Mouse (Mus musculus) thymus, postnatal 25 days (tissue): ENCODE measurements around the gene Gtf3c2.

Experiments
- DNase-seq: peaks from one replicate; pipeline ENCODE4 v3.0.0; 2022

Gtf3c2 gene

GRCm38 (mm10) chr5:31138241-31138967, 41.5 kb downstream of the Gtf3c2 start, which contains the start of gene Ucn:
Gene Ucn, minus strand, starts transcription at chr5:31138829.
- no peak for DNase-seq

DNA sequence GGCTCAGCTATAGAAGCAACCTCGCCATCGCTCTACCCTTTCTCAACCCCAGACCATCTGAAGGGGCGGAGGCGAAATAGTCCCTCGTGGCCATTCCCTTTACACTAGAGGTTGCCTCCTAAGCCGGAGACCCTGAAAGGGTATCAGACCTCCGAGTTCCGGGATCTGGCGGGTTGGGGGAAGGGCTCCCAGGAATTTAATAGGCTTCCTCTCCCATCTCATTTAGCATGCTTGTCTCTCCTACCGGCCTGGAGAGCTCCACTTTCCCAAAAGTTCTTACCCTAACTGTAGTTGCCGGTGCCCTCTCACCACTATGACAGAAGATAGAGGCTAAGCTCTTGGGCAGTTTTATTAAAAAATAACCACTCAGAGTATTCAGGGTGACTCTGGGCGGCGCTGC, 42.3 kb downstream of the Gtf3c2 start:
- DNase-seq, result no peak

- no peak for DNase-seq
Observed at GRCm38 (mm10) chr5:31136730-31137424, 43.1 kb downstream of the Gtf3c2 start.

- no peak for DNase-seq
Observed at GRCm38 (mm10) chr5:31126050-31126449, 53.9 kb downstream of the Gtf3c2 start.

GRCm38 (mm10) chr5:31123481-31123880, 56.5 kb downstream of the Gtf3c2 start:
- no peak for DNase-seq

- DNase-seq, result no peak
Observed at GRCm38 (mm10) chr5:31121111-31121510, 58.8 kb downstream of the Gtf3c2 start.

GRCm38 (mm10) chr5:31116912-31117311, 63.0 kb downstream of the Gtf3c2 start:
- no peak for DNase-seq

- DNase-seq, result no peak
Observed at GRCm38 (mm10) chr5:31116354-31116753, 63.6 kb downstream of the Gtf3c2 start, which contains the start of gene Trim54. Gene Trim54, plus strand, starts transcription at chr5:31116712.

- DNase-seq, result no peak
Observed at GRCm38 (mm10) chr5:31110781-31111180, 69.2 kb downstream of the Gtf3c2 start.

GRCm38 (mm10) chr5:31108000-31108490, 71.9 kb downstream of the Gtf3c2 start, which contains the start of gene Slc30a3:
Gene Slc30a3, minus strand, starts transcription at chr5:31108237.
- DNase-seq, result no peak
